Mouse (Mus musculus) lung, adult 2 months (tissue): ENCODE measurements around the gene D5Ertd579e.

ENCODE experiments used
- CTCF ChIP-seq: fragments of 200-500 bp; IDR thresholded peaks from 2 replicates; pipeline ENCODE4 v1.5.1; 2011; ENCODE audit warnings: mild to moderate bottlenecking, low read length, control low read depth; ENCODE audit not compliant: insufficient read depth
- POLR2A ChIP-seq: fragments of 200-500 bp; IDR thresholded peaks from 2 replicates; pipeline ENCODE4 v1.6.1; 2011; ENCODE audit warnings: low read depth, mild to moderate bottlenecking, control low read depth, low read length, borderline replicate concordance; ENCODE audit errors: extremely low read depth

- TF ChIP-seq POLR2A (no peak), CTCF (no peak)
Measured at GRCm38 (mm10) chr5:36719601-36720000, 23.8 kb upstream of the D5Ertd579e start.
